Mouse (Mus musculus) liver, embryonic 11.5 days (tissue): Measurements from ENCODE around the gene Cyb5b. TPM values are rescaled to one million over a fixed set of nuclear protein-coding genes. Genes with fewer than 3 reads are reported as not detected.
A peak's percentile ranks its signal among the peaks of the same experiment; 100 is the strongest.

Experiments
- ATAC-seq: fragments of 200-750 bp; cut with Nextera tagmentation; replicated peaks from 2 replicates; pipeline ENCODE4 v1.8.0; 2017; ENCODE audit warnings: moderate number of reproducible peaks, mild to moderate bottlenecking, moderate TSS enrichment, moderate library complexity; ENCODE audit not compliant: low FRiP score
- DNase-seq: peaks from one replicate; pipeline ENCODE4 v3.0.0-alpha.2; 2017; ENCODE audit warnings: low spot score
- H3K27ac ChIP-seq: fragments of 300-500 bp; sonication (generic); 2 replicates; pipeline ENCODE4 v1.5.1; 2014; ENCODE audit warnings: mild to moderate bottlenecking, low read depth, low read length, control low read depth
- H3K27me3 ChIP-seq: fragments of 300-500 bp; sonication (generic); replicated peaks from 2 replicates; pipeline ENCODE4 v1.6.1; 2014; ENCODE audit warnings: low read length, mixed read lengths; ENCODE audit not compliant: control insufficient read depth, insufficient read depth
- H3K36me3 ChIP-seq: fragments of 300-500 bp; sonication (generic); 2 replicates; pipeline ENCODE4 v1.6.1; 2014; ENCODE audit warnings: mild to moderate bottlenecking, low read length, moderate library complexity, mixed read lengths; ENCODE audit not compliant: control insufficient read depth, insufficient read depth
- H3K4me1 ChIP-seq: fragments of 300-500 bp; sonication (generic); replicated peaks from 2 replicates; pipeline ENCODE4 v1.6.1; 2014; ENCODE audit warnings: low read length, mixed read lengths; ENCODE audit not compliant: control insufficient read depth, insufficient read depth
- H3K4me2 ChIP-seq: fragments of 300-500 bp; sonication (generic); 2 replicates; pipeline ENCODE4 v1.6.1; 2014; ENCODE audit warnings: mild to moderate bottlenecking, control low read depth, moderate library complexity
- H3K4me3 ChIP-seq: fragments of 300-500 bp; sonication (generic); 2 replicates; pipeline ENCODE4 v1.5.1; 2014; ENCODE audit warnings: low read depth, low read length, control low read depth
- H3K9ac ChIP-seq: fragments of 300-500 bp; sonication (generic); 2 replicates; pipeline ENCODE4 v1.6.1; 2014; ENCODE audit warnings: low read depth, low read length, control low read depth
- H3K9me3 ChIP-seq: fragments of 300-500 bp; sonication (generic); 2 replicates; pipeline ENCODE4 v1.6.1; 2016; ENCODE audit warnings: low read length, inconsistent platforms, mixed read lengths; ENCODE audit not compliant: control insufficient read depth
- WGBS: fragments of 180-500 bp; shearing (Covaris S2); extraction: QIAGEN DNeasy Blood & Tissue Kit; methylation state at CpG from one replicate; pipeline ENCODE4 v1.1.7; 2014; 5-methylcytosine and 5-hydroxymethylcytosine counted together
- polyA plus RNA-seq: library from polyadenylated mRNA; unstranded; fragments of >200 nt; fragmentation: Nextera tagmentation; extraction: Ambion mirVana; gene quantifications from 2 replicates; pipeline ENCODE4 v1.2.1, GENCODE M21; 2014

Gene Cyb5b
- polyA plus RNA-seq, 1 experiment from 2014 or later = 77.1 TPM

GRCm38 (mm10) chr8:107113209-107113608 lies 37.2 kb upstream of the Cyb5b start:
- Histone ChIP-seq H3K27ac (no peak overlapping the region), H3K9ac (no peak overlapping the region), H3K4me3 (no peak overlapping the region), H3K27me3 (no peaks in the 10 kb centered on the region), H3K36me3 (no peaks in the 10 kb centered on the region), H3K9me3 (no peaks in the 10 kb centered on the region), H3K4me1 (peaks cover 8% of the 10 kb centered on the region), H3K4me2 (no peak overlapping the region)
- WGBS = 79% methylated on average over 4 of the region's 4 CpGs
- no peak for ATAC-seq
- DNase-seq = no peak

- Histone ChIP-seq H3K27ac (no peak overlapping the region), H3K4me1 (peaks cover 11% of the 10 kb centered on the region), H3K27me3 (no peaks in the 10 kb centered on the region), H3K4me3 (no peak overlapping the region), H3K9me3 (no peaks in the 10 kb centered on the region), H3K9ac (no peak overlapping the region), H3K4me2 (peak overlapping the region; percentile 35), H3K36me3 (no peaks in the 10 kb centered on the region)
- no peak for DNase-seq
- 39% methylated on average over 19 of the region's 19 CpGs for WGBS
- peak; percentile 44; the same call in 1 of the 2 replicates for ATAC-seq
Observed at GRCm38 (mm10) chr8:107114150-107115007, 36.1 kb upstream of the Cyb5b start.

GRCm38 (mm10) chr8:107115008-107115320 lies 35.5 kb upstream of the Cyb5b start:
- DNase-seq (no peak), ATAC-seq (no peak)
- H3K4me3 ChIP-seq = no peak overlapping the region
- 48% methylated on average over 10 of the region's 10 CpGs for WGBS
- H3K27me3 ChIP-seq = no peaks in the 10 kb centered on the region
- no peak overlapping the region for H3K9ac ChIP-seq
- H3K9me3 ChIP-seq = no peaks in the 10 kb centered on the region
- peaks cover 11% of the 10 kb centered on the region for H3K4me1 ChIP-seq
- H3K4me2 ChIP-seq = peak overlapping the region; percentile 35
- H3K36me3 ChIP-seq = no peaks in the 10 kb centered on the region
- H3K27ac ChIP-seq = no peak overlapping the region

- WGBS = 22% methylated on average over 11 of the region's 11 CpGs
Observed at GRCm38 (mm10) chr8:107116023-107116422, 34.4 kb upstream of the Cyb5b start.

GRCm38 (mm10) chr8:107117019-107117418 lies 33.4 kb upstream of the Cyb5b start:
- no peaks in the 10 kb centered on the region for H3K9me3 ChIP-seq
- no peaks in the 10 kb centered on the region for H3K36me3 ChIP-seq
- H3K4me3 ChIP-seq = no peak overlapping the region
- ATAC-seq (no peak), DNase-seq (no peak)
- WGBS = 47% methylated on average over 2 of the region's 2 CpGs
- H3K4me2 ChIP-seq = no peak overlapping the region
- no peak overlapping the region for H3K27ac ChIP-seq
- no peaks in the 10 kb centered on the region for H3K27me3 ChIP-seq
- H3K4me1 ChIP-seq = peaks cover 11% of the 10 kb centered on the region
- no peak overlapping the region for H3K9ac ChIP-seq

More at GRCm38 (mm10) chr8:107116023-107116422, 34.4 kb upstream of the Cyb5b start:
- Histone ChIP-seq H3K27me3 (no peaks in the 10 kb centered on the region), H3K4me1 (peaks cover 11% of the 10 kb centered on the region), H3K27ac (no peak overlapping the region), H3K9me3 (no peaks in the 10 kb centered on the region), H3K36me3 (no peaks in the 10 kb centered on the region), H3K4me2 (no peak overlapping the region), H3K4me3 (no peak overlapping the region), H3K9ac (no peak overlapping the region)
- peak; percentile 58 for DNase-seq
- ATAC-seq = peak; percentile 39; the same call in 1 of the 2 replicates

GRCm38 (mm10) chr8:107118803-107119233 lies 31.6 kb upstream of the Cyb5b start:
- H3K9ac ChIP-seq = no peak overlapping the region
- H3K4me2 ChIP-seq = no peak overlapping the region
- no peaks in the 10 kb centered on the region for H3K36me3 ChIP-seq
- no peaks in the 10 kb centered on the region for H3K9me3 ChIP-seq
- no peak overlapping the region for H3K27ac ChIP-seq
- ATAC-seq (no peak), DNase-seq (no peak)
- peaks cover 11% of the 10 kb centered on the region for H3K4me1 ChIP-seq
- H3K27me3 ChIP-seq = no peaks in the 10 kb centered on the region
- H3K4me3 ChIP-seq = no peak overlapping the region
- 34% methylated on average over 7 of the region's 7 CpGs for WGBS

- Histone ChIP-seq H3K4me3 (no peak overlapping the region), H3K9ac (no peak overlapping the region), H3K4me1 (peaks cover 11% of the 10 kb centered on the region), H3K36me3 (no peaks in the 10 kb centered on the region), H3K27ac (no peak overlapping the region), H3K27me3 (no peaks in the 10 kb centered on the region), H3K4me2 (no peak overlapping the region), H3K9me3 (no peaks in the 10 kb centered on the region)
- 76% methylated on average over 9 of the region's 9 CpGs for WGBS
- no peak for ATAC-seq
- no peak for DNase-seq
Observed at GRCm38 (mm10) chr8:107119412-107119811, 31.0 kb upstream of the Cyb5b start.

- Histone ChIP-seq H3K27me3 (no peaks in the 10 kb centered on the region), H3K9ac (no peak overlapping the region), H3K9me3 (no peaks in the 10 kb centered on the region), H3K4me2 (no peak overlapping the region), H3K36me3 (no peaks in the 10 kb centered on the region), H3K27ac (no peak overlapping the region), H3K4me1 (peaks cover 3% of the 10 kb centered on the region; the same call in 1 of the 2 replicates), H3K4me3 (no peak overlapping the region)
- ATAC-seq (no peak), DNase-seq (no peak)
Observed at GRCm38 (mm10) chr8:107120806-107121205, 29.6 kb upstream of the Cyb5b start.

GRCm38 (mm10) chr8:107121681-107122291 lies 28.7 kb upstream of the Cyb5b start:
- no peak overlapping the region for H3K4me3 ChIP-seq
- DNase-seq (no peak), ATAC-seq (no peak)
- no peaks in the 10 kb centered on the region for H3K27me3 ChIP-seq
- H3K27ac ChIP-seq = no peak overlapping the region
- 86% methylated on average over 7 of the region's 7 CpGs for WGBS
- no peak overlapping the region for H3K4me2 ChIP-seq
- peaks cover 3% of the 10 kb centered on the region; the same call in 1 of the 2 replicates for H3K4me1 ChIP-seq
- H3K36me3 ChIP-seq = no peaks in the 10 kb centered on the region
- no peak overlapping the region for H3K9ac ChIP-seq
- H3K9me3 ChIP-seq = no peaks in the 10 kb centered on the region
